Mouse (Mus musculus) neutrophil, adult 65 days (primary cell): ENCODE measurements around the gene Acadl. TPM values are rescaled to one million over a fixed set of nuclear protein-coding genes. Genes with fewer than 3 reads are reported as not detected.

Source experiments
- total RNA-seq: library from RNA; stranded (reverse); gene quantifications from 2 replicates; pipeline ENCODE4 v1.2.4, GENCODE M21; 2023

The Acadl gene
- total RNA-seq = 33.2 and 41.4 TPM in 2 replicates

DNA sequence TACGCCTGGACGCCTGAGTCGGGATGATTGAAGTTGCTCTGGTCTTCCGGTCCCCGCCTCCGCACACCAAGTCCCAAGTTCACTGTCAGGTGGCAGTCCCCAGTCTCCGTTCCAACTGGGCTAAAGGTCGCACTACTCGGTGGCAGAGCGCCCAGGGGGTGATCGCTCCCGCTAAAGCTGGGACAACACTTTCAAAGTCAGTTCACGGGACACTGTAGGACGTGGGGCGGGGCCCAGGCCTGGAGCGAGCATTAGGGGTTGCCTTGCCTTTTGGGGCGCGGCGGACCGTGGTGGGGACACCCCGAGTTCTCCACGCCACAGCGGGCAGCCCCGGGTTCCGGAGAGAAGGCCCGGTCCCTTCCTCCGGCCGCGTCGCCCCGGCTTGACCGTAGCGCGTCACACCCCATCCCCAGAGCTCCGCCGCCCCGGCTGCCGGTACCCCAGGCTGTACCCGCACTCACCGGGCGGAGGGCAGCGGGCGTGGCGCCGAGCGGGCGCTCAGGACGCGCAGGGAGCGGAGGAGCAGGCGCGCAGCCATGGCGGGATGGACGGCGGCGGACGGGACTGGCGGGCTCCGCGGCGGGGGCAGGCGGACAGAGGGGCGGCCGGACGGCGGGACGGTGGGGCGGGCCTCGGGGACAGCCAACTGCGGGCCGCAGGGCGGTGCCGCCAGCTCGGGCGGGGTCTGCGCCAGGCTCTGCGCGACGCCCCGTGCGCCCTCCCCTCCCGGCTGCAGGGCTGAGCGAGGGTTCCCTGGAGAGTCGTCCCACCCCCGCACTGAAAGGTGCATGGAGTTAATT, at the start of gene Acadl:
Acadl (minus strand) TSS at position 566 of the 800 bp plus-strand sequence.

DNA sequence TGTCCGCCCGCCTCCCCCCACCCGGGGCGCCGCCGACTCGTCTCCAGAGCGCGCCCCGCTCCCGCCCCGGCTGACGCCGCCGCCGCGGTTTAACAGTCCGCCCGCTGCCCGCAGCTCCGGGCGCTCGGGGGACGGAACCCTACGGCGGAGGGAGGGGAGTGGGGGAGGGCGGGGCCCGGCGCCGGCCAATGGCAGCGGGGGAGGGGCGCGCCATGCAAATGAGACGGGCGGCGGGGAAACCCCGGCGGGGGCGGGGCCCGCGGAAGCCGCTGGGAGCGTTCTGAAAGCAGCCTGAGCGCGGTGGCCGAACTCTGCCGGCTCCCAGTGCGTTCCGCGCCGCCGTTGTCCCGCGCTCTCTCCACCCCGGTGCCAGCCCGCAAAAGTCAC, 45.6 kb downstream of the Acadl start, which contains the start of gene Kansl1l:
Kansl1l (minus strand) TSS at position 110 of the 387 bp plus-strand sequence.

Other genes with a start within 250 kb of the Acadl start
- 66.5 and 86.9 TPM in 2 replicates for gene Rpe, start 162.4 kb downstream of the Acadl start, total RNA-seq
- gene Kansl1l, start 45.7 kb downstream of the Acadl start, total RNA-seq = 10.8 and 16.8 TPM in 2 replicates
- gene Myl1, start 82.1 kb upstream of the Acadl start, total RNA-seq = not detected in 2 replicates
- gene Lancl1, start 175.6 kb upstream of the Acadl start, total RNA-seq = 7.4 and 9.0 TPM in 2 replicates